Mouse (Mus musculus): ENCODE measurements around the gene Gpat3.

GRCm38 (mm10) chr5:100886331-100886988, 40.9 kb downstream of the Gpat3 start:
- TF ChIP-seq TAL1 (IDR thresholded peaks at IDR 0.05; ENCODE audit: low read length), result no peak
- no peak for TF ChIP-seq GATA1 (IDR thresholded peaks at IDR 0.05; ENCODE audit: low read length)

Measured in erythroblast, embryonic 14.5 days (primary cell).